Mouse (Mus musculus) lung, embryonic 16.5 days (tissue): Measurements from ENCODE around the gene Hyal3. TPM values are rescaled to one million over a fixed set of nuclear protein-coding genes. Genes with fewer than 3 reads are reported as not detected.
"Not testable (repeated sequence)": the region's sequence is repeated elsewhere in the genome, so short reads cannot be mapped to it uniquely, and the experiment has no call there.

Experiments used
- ATAC-seq: fragments of 200-750 bp; cut with Nextera tagmentation; 2 replicates; pipeline ENCODE4 v1.8.0; 2017; ENCODE audit warnings: low read depth, mild to moderate bottlenecking, moderate library complexity
- H3K27ac ChIP-seq: fragments of 300-500 bp; sonication (generic); 2 replicates; pipeline ENCODE4 v1.5.1; 2014; ENCODE audit warnings: mild to moderate bottlenecking, control low read depth, low read length
- H3K27me3 ChIP-seq: fragments of 300-500 bp; sonication (generic); 2 replicates; pipeline ENCODE4 v1.6.1; 2014; ENCODE audit warnings: low read depth, low read length, mixed read lengths; ENCODE audit not compliant: control insufficient read depth, insufficient read depth
- H3K36me3 ChIP-seq: fragments of 300-500 bp; sonication (generic); 2 replicates; pipeline ENCODE4 v1.6.1; 2014; ENCODE audit warnings: low read length; ENCODE audit not compliant: control insufficient read depth, insufficient read depth
- H3K4me1 ChIP-seq: fragments of 300-500 bp; sonication (generic); replicated peaks from 2 replicates; pipeline ENCODE4 v1.6.1; 2014; ENCODE audit warnings: low read length, mixed read lengths; ENCODE audit not compliant: control insufficient read depth, insufficient read depth
- H3K4me2 ChIP-seq: fragments of 300-500 bp; sonication (generic); 2 replicates; pipeline ENCODE4 v1.6.1; 2014; ENCODE audit warnings: low read depth, low read length, control low read depth
- H3K4me3 ChIP-seq: fragments of 300-500 bp; sonication (generic); 2 replicates; pipeline ENCODE4 v1.5.1; 2014; ENCODE audit warnings: mild to moderate bottlenecking, low read length, control low read depth
- H3K9ac ChIP-seq: fragments of 300-500 bp; sonication (generic); 2 replicates; pipeline ENCODE4 v1.6.1; 2014; ENCODE audit warnings: low read length, control low read depth
- H3K9me3 ChIP-seq: fragments of 300-500 bp; sonication (generic); 2 replicates; pipeline ENCODE4 v1.6.1; 2016; ENCODE audit warnings: low read length; ENCODE audit not compliant: control insufficient read depth
- WGBS: fragments of 180-500 bp; shearing (Covaris S2); extraction: QIAGEN DNeasy Blood & Tissue Kit; methylation state at CpG from one replicate; pipeline ENCODE4 v1.1.7; 2014; 5-methylcytosine and 5-hydroxymethylcytosine counted together
- polyA plus RNA-seq: library from polyadenylated mRNA; unstranded; fragments of >200 nt; fragmentation: Nextera tagmentation; extraction: Ambion mirVana; gene quantifications from 2 replicates; pipeline ENCODE4 v1.2.1, GENCODE M21; 2015

The Hyal3 gene
- polyA plus RNA-seq, 1 experiment from 2014 or later: 1.6 TPM

- H3K4me1 ChIP-seq: peaks cover 46% of the 10 kb centered on the region
- no peaks in the 10 kb centered on the region for H3K9me3 ChIP-seq
- ATAC-seq: peak; percentile 90
- H3K4me2 ChIP-seq: peak overlapping the region; percentile 91
- H3K27me3 ChIP-seq: no peaks in the 10 kb centered on the region
- peak overlapping the region; percentile 91 for H3K9ac ChIP-seq
- H3K27ac ChIP-seq: peak overlapping the region; percentile 99
- H3K36me3 ChIP-seq: peaks cover 19% of the 10 kb centered on the region
- WGBS: under 1% methylated on average over 53 of the region's 53 CpGs
- peak overlapping the region; percentile 83 for H3K4me3 ChIP-seq
Observed at GRCm38 (mm10) chr9:107554319-107554825, 26.2 kb upstream of the Hyal3 start.

GRCm38 (mm10) chr9:107555031-107555457 is 25.6 kb upstream of the Hyal3 start:
- Histone ChIP-seq H3K27ac (peak overlapping the region; percentile 99), H3K4me2 (peak overlapping the region; percentile 91), H3K9me3 (no peaks in the 10 kb centered on the region), H3K4me3 (peak overlapping the region; percentile 83), H3K36me3 (peaks cover 20% of the 10 kb centered on the region), H3K27me3 (no peaks in the 10 kb centered on the region), H3K4me1 (peaks cover 46% of the 10 kb centered on the region), H3K9ac (peak overlapping the region; percentile 91)
- peak; percentile 15 for ATAC-seq
- under 1% methylated on average over 23 of the region's 23 CpGs for WGBS

GRCm38 (mm10) chr9:107555701-107556100 is 24.9 kb upstream of the Hyal3 start:
- Histone ChIP-seq H3K36me3 (peaks cover 22% of the 10 kb centered on the region), H3K27me3 (no peaks in the 10 kb centered on the region), H3K4me2 (peak overlapping the region; percentile 91), H3K27ac (peak overlapping the region; percentile 99), H3K4me3 (peak overlapping the region; percentile 83), H3K9ac (peak overlapping the region; percentile 91), H3K4me1 (peaks cover 43% of the 10 kb centered on the region), H3K9me3 (no peaks in the 10 kb centered on the region)
- WGBS: 30% methylated on average over 2 of the region's 2 CpGs
- ATAC-seq: no peak

- no peak for ATAC-seq
- H3K4me2 ChIP-seq: peak overlapping the region; percentile 91
- H3K9ac ChIP-seq: peak overlapping the region; percentile 91
- H3K27me3 ChIP-seq: no peaks in the 10 kb centered on the region
- 53% methylated on average over 3 of the region's 3 CpGs for WGBS
- peak overlapping the region; percentile 83 for H3K4me3 ChIP-seq
- H3K9me3 ChIP-seq: no peaks in the 10 kb centered on the region
- peaks cover 28% of the 10 kb centered on the region for H3K36me3 ChIP-seq
- peaks cover 38% of the 10 kb centered on the region for H3K4me1 ChIP-seq
- H3K27ac ChIP-seq: no peak overlapping the region
Observed at GRCm38 (mm10) chr9:107556346-107556745, 24.3 kb upstream of the Hyal3 start.

GRCm38 (mm10) chr9:107563029-107563581 is 17.5 kb upstream of the Hyal3 start, which contains the start of gene Tusc2:
Tusc2 (plus strand) TSS chr9:107563255.
- no peaks in the 10 kb centered on the region for H3K27me3 ChIP-seq
- peak within 1 kb of the TSS; percentile 56; the same call in 1 of the 2 replicates for H3K27ac ChIP-seq
- H3K36me3 ChIP-seq: peaks cover 34% of the 10 kb centered on the region
- peak; percentile 93 for ATAC-seq
- WGBS: 0% methylated on average over 42 of the region's 46 CpGs
- H3K4me1 ChIP-seq: peaks cover 25% of the 10 kb centered on the region
- peak within 1 kb of the TSS; percentile 84 for H3K4me3 ChIP-seq
- H3K9ac ChIP-seq: peak within 1 kb of the TSS; percentile 80
- H3K9me3 ChIP-seq: no peaks in the 10 kb centered on the region
- H3K4me2 ChIP-seq: peak within 1 kb of the TSS; percentile 72

GRCm38 (mm10) chr9:107565556-107565955 is 15.1 kb upstream of the Hyal3 start:
- H3K4me3 ChIP-seq: peak overlapping the region; percentile 7
- H3K36me3 ChIP-seq: peaks cover 21% of the 10 kb centered on the region
- H3K9ac ChIP-seq: peak overlapping the region; percentile 0
- H3K4me1 ChIP-seq: peaks cover 34% of the 10 kb centered on the region
- peak overlapping the region; percentile 10; the same call in 1 of the 2 replicates for H3K27ac ChIP-seq
- ATAC-seq, H3K27me3 ChIP-seq, H3K9me3 ChIP-seq: not testable (repeated sequence)
- WGBS: 53% methylated on average over 5 of the region's 5 CpGs
- peak overlapping the region; percentile 43 for H3K4me2 ChIP-seq

- H3K36me3 ChIP-seq: peaks cover 15% of the 10 kb centered on the region
- WGBS: 47% methylated on average over 15 of the region's 15 CpGs
- ATAC-seq: no peak
- peak overlapping the region; percentile 47 for H3K4me2 ChIP-seq
- peak overlapping the region; percentile 43 for H3K9ac ChIP-seq
- H3K4me1 ChIP-seq: peaks cover 41% of the 10 kb centered on the region
- H3K27ac ChIP-seq: peak overlapping the region; percentile 83
- no peaks in the 10 kb centered on the region for H3K9me3 ChIP-seq
- peak overlapping the region; percentile 23 for H3K4me3 ChIP-seq
- no peaks in the 10 kb centered on the region for H3K27me3 ChIP-seq
Observed at GRCm38 (mm10) chr9:107566041-107566709, 14.4 kb upstream of the Hyal3 start.

GRCm38 (mm10) chr9:107566855-107567254 is 13.8 kb upstream of the Hyal3 start:
- H3K4me3 ChIP-seq: peak overlapping the region; percentile 23
- peak; percentile 23 for ATAC-seq
- no peak overlapping the region for H3K9ac ChIP-seq
- H3K4me1 ChIP-seq: peaks cover 47% of the 10 kb centered on the region
- H3K36me3 ChIP-seq: peaks cover 11% of the 10 kb centered on the region
- peak overlapping the region; percentile 95 for H3K27ac ChIP-seq
- no peaks in the 10 kb centered on the region for H3K9me3 ChIP-seq
- H3K4me2 ChIP-seq: peak overlapping the region; percentile 71
- no peaks in the 10 kb centered on the region for H3K27me3 ChIP-seq
- whole genome bisulfite sequencing: 64% methylated on average over 3 of the region's 3 CpGs

GRCm38 (mm10) chr9:107567702-107568319 is 12.8 kb upstream of the Hyal3 start, which contains the start of gene Hyal2:
Hyal2 (plus strand) TSS chr9:107567945.
- H3K27me3 ChIP-seq: no peaks in the 10 kb centered on the region
- H3K4me2 ChIP-seq: peak within 1 kb of the TSS; percentile 71
- peaks cover 15% of the 10 kb centered on the region for H3K36me3 ChIP-seq
- H3K9me3 ChIP-seq: no peaks in the 10 kb centered on the region
- 10% methylated on average over 18 of the region's 18 CpGs for WGBS
- no peak for ATAC-seq
- H3K9ac ChIP-seq: peak within 1 kb of the TSS; percentile 81
- H3K4me3 ChIP-seq: peak within 1 kb of the TSS; percentile 66
- H3K27ac ChIP-seq: peak within 1 kb of the TSS; percentile 95
- H3K4me1 ChIP-seq: peaks cover 43% of the 10 kb centered on the region
